Mouse (Mus musculus) left cerebral cortex, postnatal 10 days (tissue): ENCODE measurements around the gene Brf1. TPM values are rescaled to one million over a fixed set of nuclear protein-coding genes. Genes with fewer than 3 reads are reported as not detected.

Experiments used
- DNase-seq, 2 experiments: peaks; one replicate each; pipeline ENCODE4 v3.0.0; 2021 to 2022; ENCODE audit warnings: low spot score in 2 of 2, mixed read lengths in 1 of 2; ENCODE audit errors: extremely low spot score in 1 of 2
- intact Hi-C: fragments of 180-260 bp; cut with DNase I; formaldehyde crosslinking; loops from one replicate; pipeline ENCODE4 v1.15.1; 2025
- total RNA-seq, 2 experiments: library from RNA; stranded (reverse); gene quantifications; 2 replicates each; pipeline ENCODE4 v1.2.3; 2021

Gene Brf1
- total RNA-seq, 2 experiments from 2014 or later = 53.8 to 54.2 TPM

- intact Hi-C loops = no loop called here
- peak; percentile 91 to 96 for DNase-seq
Observed at GRCm38 (mm10) chr12:112950040-112950760, 50.3 kb downstream of the Brf1 start.

GRCm38 (mm10) chr12:112947307-112947706 is 53.2 kb downstream of the Brf1 start:
- intact Hi-C loops = no loop called here
- DNase-seq = no peak

GRCm38 (mm10) chr12:112943669-112944068 is 56.8 kb downstream of the Brf1 start:
- intact Hi-C loops = no loop called here
- no peak for DNase-seq

- peak in 1 of 2 experiments; percentile 87 for DNase-seq
- intact Hi-C loops = no loop called here
Observed at GRCm38 (mm10) chr12:112941776-112942713, 58.5 kb downstream of the Brf1 start, which contains the start of gene Nudt14. Nudt14 (minus strand) TSS chr12:112942124.

- intact Hi-C loops = no loop called here
- DNase-seq = peak in 1 of 2 experiments; percentile 71
Observed at GRCm38 (mm10) chr12:112941156-112941775, 59.2 kb downstream of the Brf1 start.

- no peak for DNase-seq
- intact Hi-C loops = no loop called here
Observed at GRCm38 (mm10) chr12:112940710-112941109, 59.8 kb downstream of the Brf1 start.

GRCm38 (mm10) chr12:112940238-112940637 is 60.3 kb downstream of the Brf1 start:
- no peak for DNase-seq
- intact Hi-C loops = no loop called here

GRCm38 (mm10) chr12:112938873-112939565 is 61.5 kb downstream of the Brf1 start:
- DNase-seq = peak in 1 of 2 experiments; percentile 69
- intact Hi-C loops = loop anchor here (5.0 kb wide), 1 partner anchor 62 kb away; no protein-coding TSS in a partner anchor

- no peak for DNase-seq
- intact Hi-C loops = loop anchor here (5.0 kb wide), 1 partner anchor 61 kb away; no protein-coding TSS in a partner anchor
Observed at GRCm38 (mm10) chr12:112938366-112938765, 62.1 kb downstream of the Brf1 start.

GRCm38 (mm10) chr12:112937906-112938305 is 62.6 kb downstream of the Brf1 start:
- DNase-seq = no peak
- intact Hi-C loops = loop anchor here (5.0 kb wide), 1 partner anchor 61 kb away; no protein-coding TSS in a partner anchor

GRCm38 (mm10) chr12:112932647-112933046 is 67.9 kb downstream of the Brf1 start:
- DNase-seq = no peak
- intact Hi-C loops = no loop called here

- DNase-seq = peak; percentile 64 to 88
- intact Hi-C loops = no loop called here
Observed at GRCm38 (mm10) chr12:112929562-112930352, 70.7 kb downstream of the Brf1 start, which contains the start of gene Jag2. Jag2 (minus strand) TSS chr12:112929776.

- DNase-seq = peak; percentile 45 to 84
- intact Hi-C loops = no loop called here
Observed at GRCm38 (mm10) chr12:112928401-112929241, 71.9 kb downstream of the Brf1 start.

- intact Hi-C loops = no loop called here
- DNase-seq = peak in 1 of 2 experiments; percentile 70
Observed at GRCm38 (mm10) chr12:112927265-112927664, 73.2 kb downstream of the Brf1 start.

GRCm38 (mm10) chr12:112925950-112926349 is 74.6 kb downstream of the Brf1 start:
- intact Hi-C loops = no loop called here
- DNase-seq = no peak

GRCm38 (mm10) chr12:112922541-112922940 is 78.0 kb downstream of the Brf1 start:
- DNase-seq = no peak

GRCm38 (mm10) chr12:112921518-112921917 is 79.0 kb downstream of the Brf1 start:
- intact Hi-C loops = no loop called here
- no peak for DNase-seq

More at GRCm38 (mm10) chr12:112922541-112922940, 78.0 kb downstream of the Brf1 start:
- intact Hi-C loops = no loop called here
